32 mouse cellular contexts compared by ENCODE assay signal in the genomic region with DNA sequence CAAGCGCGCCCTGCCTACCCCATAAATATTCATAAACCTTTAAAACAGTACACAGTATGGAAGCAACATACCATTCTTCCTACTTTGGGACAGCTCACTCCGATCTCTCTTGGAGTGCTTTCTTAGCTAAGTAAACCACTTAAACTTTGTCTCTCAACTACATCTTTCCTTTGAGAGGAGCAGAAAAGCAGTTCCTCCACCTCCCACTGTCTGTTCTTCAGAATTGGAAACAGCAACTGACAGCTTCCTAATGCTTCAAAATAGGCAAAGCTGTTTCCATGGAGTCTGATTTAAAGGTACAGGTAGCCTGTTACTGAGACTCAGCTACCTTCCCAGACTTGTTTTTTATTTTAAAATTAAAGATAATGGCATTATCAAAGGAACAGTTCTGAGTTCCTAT.
"Had no signal": no experiment of that assay in that cellular context is flagged by ENCODE, and none has a peak within 500 bp of the region (broad histone marks: within the 10 kb centered on the region; RNA-seq: fewer than 3 reads in every experiment).

No protein-coding gene starts in this region.

- H3K4me2 ChIP-seq: limb, embryonic 12.5 days; limb, embryonic 13.5 days; limb, embryonic 15.5 days; liver, embryonic 11.5 days; liver, embryonic 12.5 days; liver, embryonic 13.5 days; liver, embryonic 15.5 days; lung, embryonic 14.5 days; lung, embryonic 15.5 days; midbrain, embryonic 11.5 days; midbrain, embryonic 12.5 days; midbrain, embryonic 13.5 days; midbrain, embryonic 15.5 days; neural tube, embryonic 12.5 days had no signal

- H3K27me3 ChIP-seq: limb, embryonic 12.5 days; limb, embryonic 13.5 days; limb, embryonic 15.5 days; liver, embryonic 12.5 days; liver, embryonic 13.5 days; liver, embryonic 15.5 days; lung, embryonic 15.5 days; megakaryocyte, embryonic 14.5 days; midbrain, embryonic 12.5 days; midbrain, embryonic 13.5 days; midbrain, embryonic 15.5 days; neural tube, embryonic 12.5 days had no signal

- H3K4me1 ChIP-seq: limb, embryonic 10.5 days; limb, embryonic 12.5 days; limb, embryonic 13.5 days; limb, embryonic 15.5 days; liver, embryonic 12.5 days; liver, embryonic 13.5 days; liver, embryonic 15.5 days; lung, embryonic 15.5 days; megakaryocyte, embryonic 14.5 days; midbrain, embryonic 10.5 days; midbrain, embryonic 12.5 days; midbrain, embryonic 13.5 days; midbrain, embryonic 15.5 days; neural tube, embryonic 12.5 days had no signal

- H3K9ac ChIP-seq: limb, embryonic 12.5 days; limb, embryonic 13.5 days; limb, embryonic 15.5 days; liver, embryonic 12.5 days; liver, embryonic 13.5 days; liver, embryonic 14.5 days; liver, embryonic 15.5 days; liver, postnatal 0 days; lung, embryonic 14.5 days; lung, embryonic 15.5 days; midbrain, embryonic 12.5 days; midbrain, embryonic 13.5 days; midbrain, embryonic 15.5 days; neural tube, embryonic 12.5 days had no signal

- DNase-seq: left cerebral cortex, postnatal 4 days; liver; liver, embryonic 13.5 days; liver, postnatal 0 days; lung, adult 18-20 months; lung, adult 2 months; lung, embryonic 14.5 days; lung, postnatal 10 days; lung, postnatal 14 days; lung, postnatal 36 days; lung, postnatal 4 days; midbrain, embryonic 14.5 days had no signal

- H3K4me3 ChIP-seq: limb, embryonic 10.5 days; limb, embryonic 12.5 days; limb, embryonic 13.5 days; limb, embryonic 15.5 days; liver, embryonic 12.5 days; liver, embryonic 13.5 days; liver, embryonic 15.5 days; lung, embryonic 15.5 days; megakaryocyte, embryonic 14.5 days; midbrain, embryonic 10.5 days; midbrain, embryonic 12.5 days; midbrain, embryonic 13.5 days; midbrain, embryonic 15.5 days; myocyte; neural tube, embryonic 12.5 days had no signal

- H3K9me3 ChIP-seq: limb, embryonic 10.5 days; limb, embryonic 12.5 days; limb, embryonic 13.5 days; limb, embryonic 15.5 days; liver, embryonic 12.5 days; liver, embryonic 13.5 days; liver, embryonic 15.5 days; lung, embryonic 15.5 days; megakaryocyte, embryonic 14.5 days; midbrain, embryonic 10.5 days; midbrain, embryonic 12.5 days; midbrain, embryonic 13.5 days; midbrain, embryonic 15.5 days; neural tube, embryonic 12.5 days had no signal

- H3K36me3 ChIP-seq: limb, embryonic 10.5 days; limb, embryonic 12.5 days; limb, embryonic 13.5 days; limb, embryonic 15.5 days; liver, embryonic 12.5 days; liver, embryonic 13.5 days; liver, embryonic 15.5 days; lung, embryonic 15.5 days; midbrain, embryonic 10.5 days; midbrain, embryonic 12.5 days; midbrain, embryonic 13.5 days; midbrain, embryonic 15.5 days; neural tube, embryonic 12.5 days had no signal

- H3K27ac ChIP-seq: limb, embryonic 10.5 days; limb, embryonic 12.5 days; limb, embryonic 13.5 days; limb, embryonic 15.5 days; liver, embryonic 12.5 days; liver, embryonic 13.5 days; liver, embryonic 14.5 days; liver, embryonic 15.5 days; lung, embryonic 15.5 days; macrophage; midbrain, embryonic 10.5 days; midbrain, embryonic 12.5 days; midbrain, embryonic 13.5 days; midbrain, embryonic 15.5 days; neural tube, embryonic 12.5 days had no signal

- ATAC-seq: liver, embryonic 12.5 days; liver, postnatal 0 days; lung, postnatal 0 days; midbrain, embryonic 13.5 days; midbrain, embryonic 15.5 days; midbrain, embryonic 16.5 days had no signal
